Mouse (Mus musculus) midbrain, embryonic 12.5 days (tissue): Measurements from ENCODE around the gene Slc30a3. TPM values are rescaled to one million over a fixed set of nuclear protein-coding genes. Genes with fewer than 3 reads are reported as not detected.
"Not testable (repeated sequence)": the region's sequence is repeated elsewhere in the genome, so short reads cannot be mapped to it uniquely, and the experiment has no call there.

Experiments used
- ATAC-seq: fragments of 200-750 bp; cut with Nextera tagmentation; 2 replicates; pipeline ENCODE4 v1.8.0; 2017; ENCODE audit warnings: low read depth, moderate TSS enrichment, moderate library complexity; ENCODE audit not compliant: low FRiP score
- H3K27ac ChIP-seq: fragments of 300-500 bp; sonication (generic); replicated peaks from 2 replicates; pipeline ENCODE4 v1.5.1; 2016; ENCODE audit warnings: mild to moderate bottlenecking
- H3K27me3 ChIP-seq: fragments of 300-500 bp; sonication (generic); 2 replicates; pipeline ENCODE4 v1.6.1; 2016; ENCODE audit warnings: mild to moderate bottlenecking
- H3K36me3 ChIP-seq: fragments of 300-500 bp; sonication (generic); 2 replicates; pipeline ENCODE4 v1.6.1; 2016
- H3K4me1 ChIP-seq: fragments of 300-500 bp; sonication (generic); 2 replicates; pipeline ENCODE4 v1.6.1; 2016
- H3K4me2 ChIP-seq: fragments of 300-500 bp; sonication (generic); replicated peaks from 2 replicates; pipeline ENCODE4 v1.6.1; 2016; ENCODE audit warnings: mild to moderate bottlenecking, moderate library complexity
- H3K4me3 ChIP-seq: fragments of 300-500 bp; sonication (generic); 2 replicates; pipeline ENCODE4 v1.5.1; 2016; ENCODE audit warnings: mild to moderate bottlenecking
- H3K9ac ChIP-seq: fragments of 300-500 bp; sonication (generic); replicated peaks from 2 replicates; pipeline ENCODE4 v1.6.1; 2016; ENCODE audit warnings: mild to moderate bottlenecking, moderate library complexity
- H3K9me3 ChIP-seq: fragments of 300-500 bp; sonication (generic); 2 replicates; pipeline ENCODE4 v1.6.1; 2016; ENCODE audit warnings: mild to moderate bottlenecking
- WGBS: fragments of 180-500 bp; shearing (Covaris S2); methylation state at CpG from one replicate; pipeline ENCODE4 v1.1.7; 2016; 5-methylcytosine and 5-hydroxymethylcytosine counted together
- polyA plus RNA-seq: library from polyadenylated mRNA; unstranded; fragments of >200 nt; fragmentation: Nextera tagmentation; extraction: Ambion mirVana; gene quantifications from 2 replicates; pipeline ENCODE4 v1.2.1, GENCODE M21; 2016

Slc30a3 gene
- polyA plus RNA-seq, 1 experiment from 2014 or later: 10.7 TPM

DNA sequence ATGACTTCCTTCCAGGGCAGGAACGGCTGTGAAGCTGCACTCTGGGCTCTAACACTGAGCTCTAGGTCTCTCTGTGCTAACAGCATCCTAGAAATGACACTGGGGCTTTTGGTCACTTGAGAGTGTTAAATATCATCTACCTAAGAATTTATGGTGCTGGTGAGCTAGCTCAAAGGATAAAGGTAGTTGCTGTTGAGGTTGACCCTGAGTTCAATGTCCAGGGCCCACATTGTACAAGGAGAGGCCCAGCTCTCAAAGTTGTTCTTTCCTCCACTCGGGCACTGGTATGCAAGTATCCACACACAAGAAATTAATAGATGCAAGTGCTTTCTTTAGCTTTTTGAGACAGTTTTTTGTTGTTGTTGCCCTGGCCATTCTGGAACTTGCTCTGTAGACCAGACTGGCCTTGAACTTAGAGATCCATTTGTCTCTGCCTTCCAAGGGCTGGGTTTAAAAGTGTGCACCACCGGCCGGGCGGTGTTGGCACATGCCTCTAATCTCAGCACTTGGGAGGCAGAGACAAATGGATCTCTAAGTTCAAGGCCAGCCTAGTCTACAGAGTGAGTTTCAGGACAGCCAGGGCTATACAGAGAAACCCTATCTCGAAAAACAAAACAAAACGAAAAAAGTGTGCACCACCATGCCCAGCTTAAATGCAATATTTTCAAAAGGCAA is 69.7 kb downstream of the Slc30a3 start:
- ATAC-seq: no peak
- Histone ChIP-seq H3K27me3 (no peaks in the 10 kb centered on the region), H3K36me3 (peaks cover 42% of the 10 kb centered on the region), H3K4me1 (no peaks in the 10 kb centered on the region), H3K4me2 (no peak overlapping the region), H3K4me3 (no peak overlapping the region), H3K9ac (no peak overlapping the region), H3K27ac (no peak overlapping the region), H3K9me3 (no peaks in the 10 kb centered on the region)
- 88% methylated on average over 7 of the region's 7 CpGs for whole genome bisulfite sequencing

DNA sequence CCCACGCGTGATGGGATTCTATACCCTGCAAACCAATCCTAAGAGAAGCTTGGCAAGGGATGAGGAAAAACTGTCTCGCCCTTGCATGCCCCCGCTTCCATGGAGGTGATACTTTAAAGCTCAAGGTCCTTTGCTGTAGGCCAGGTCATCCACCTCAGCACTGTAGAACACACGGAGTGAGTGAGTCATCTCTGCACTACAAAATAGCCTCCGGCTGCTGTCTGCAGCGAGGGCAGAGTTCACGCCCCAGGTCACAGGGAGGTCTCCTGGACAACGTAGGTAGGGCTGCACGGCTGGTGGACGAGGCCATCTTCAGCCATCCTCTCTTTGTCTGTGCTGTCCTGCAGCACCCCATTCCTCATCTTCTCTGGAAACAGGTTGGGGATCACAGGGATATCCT is 71.5 kb downstream of the Slc30a3 start:
- peaks cover 36% of the 10 kb centered on the region for H3K36me3 ChIP-seq
- H3K4me3 ChIP-seq, H3K4me2 ChIP-seq, H3K9ac ChIP-seq, H3K9me3 ChIP-seq, ATAC-seq, H3K27me3 ChIP-seq, H3K27ac ChIP-seq, H3K4me1 ChIP-seq: not testable (repeated sequence)
- 84% methylated on average over 11 of the region's 11 CpGs for WGBS

Other genes with a start within 250 kb of the Slc30a3 start
- gene Tmem214, start 240.2 kb downstream of the Slc30a3 start, polyA plus RNA-seq: 58.4 and 65.5 TPM in 2 replicates
- 30.6 and 32.1 TPM in 2 replicates for gene Agbl5, start 219.5 kb downstream of the Slc30a3 start, polyA plus RNA-seq
- 298 and 304 TPM in 2 replicates for gene Ost4, start 200.4 kb downstream of the Slc30a3 start, polyA plus RNA-seq
- gene Emilin1, start 194.8 kb downstream of the Slc30a3 start, polyA plus RNA-seq: 49.8 and 79.9 TPM in 2 replicates
- gene Khk, start 186.8 kb downstream of the Slc30a3 start, polyA plus RNA-seq: 5.6 TPM in 2 replicates
- 7.8 and 9.0 TPM in 2 replicates for gene Cgref1, start 162.6 kb downstream of the Slc30a3 start, polyA plus RNA-seq
- 121 and 131 TPM in 2 replicates for gene Preb, start 147.9 kb downstream of the Slc30a3 start, polyA plus RNA-seq
- not detected in 2 replicates for gene Tcf23, start 139.6 kb downstream of the Slc30a3 start, polyA plus RNA-seq
- gene Atraid, start 59.9 kb downstream of the Slc30a3 start, polyA plus RNA-seq: 117 and 120 TPM in 2 replicates
- gene Slc5a6, start 59.3 kb downstream of the Slc30a3 start, polyA plus RNA-seq: 11.7 and 12.9 TPM in 2 replicates
- 39.2 and 39.7 TPM in 2 replicates for gene Cad, start 53.5 kb downstream of the Slc30a3 start, polyA plus RNA-seq
- gene Dnajc5g, start 2.0 kb downstream of the Slc30a3 start, polyA plus RNA-seq: not detected in 2 replicates
- gene Trim54, start 8.5 kb upstream of the Slc30a3 start, polyA plus RNA-seq: not detected in 2 replicates
- gene Ucn, start 30.6 kb upstream of the Slc30a3 start, polyA plus RNA-seq: not detected in 2 replicates
- 53.1 and 56.8 TPM in 2 replicates for gene Mpv17, start 46.0 kb upstream of the Slc30a3 start, polyA plus RNA-seq
- 1.3 and 3.6 TPM in 2 replicates for gene Gm29609, start 71.7 kb upstream of the Slc30a3 start, polyA plus RNA-seq
- gene Gtf3c2, start 71.9 kb upstream of the Slc30a3 start, polyA plus RNA-seq: 97.3 and 97.6 TPM in 2 replicates
- gene Snx17, start 85.0 kb upstream of the Slc30a3 start, polyA plus RNA-seq: 141 and 153 TPM in 2 replicates
- gene Eif2b4, start 85.2 kb upstream of the Slc30a3 start, polyA plus RNA-seq: 65.6 and 68.0 TPM in 2 replicates
- 22.0 and 25.2 TPM in 2 replicates for gene Zfp513, start 94.1 kb upstream of the Slc30a3 start, polyA plus RNA-seq
- gene Ppm1g, start 112.5 kb upstream of the Slc30a3 start, polyA plus RNA-seq: 163 and 167 TPM in 2 replicates
- 144 and 151 TPM in 2 replicates for gene Nrbp1, start 132.6 kb upstream of the Slc30a3 start, polyA plus RNA-seq
- 0.63 and 0.71 TPM in 2 replicates for gene Gm9970, start 133.0 kb upstream of the Slc30a3 start, polyA plus RNA-seq
- 3.3 and 4.7 TPM in 2 replicates for gene Krtcap3, start 143.5 kb upstream of the Slc30a3 start, polyA plus RNA-seq
- 50.7 and 56.1 TPM in 2 replicates for gene Ift172, start 182.9 kb upstream of the Slc30a3 start, polyA plus RNA-seq
- 57.8 and 64.6 TPM in 2 replicates for gene Fndc4, start 187.8 kb upstream of the Slc30a3 start, polyA plus RNA-seq
- 0.20 and 0.48 TPM in 2 replicates for gene Gckr, start 189.2 kb upstream of the Slc30a3 start, polyA plus RNA-seq